Mouse (Mus musculus) megakaryocyte, embryonic 14.5 days (primary cell): Measurements from ENCODE around the gene Tef.

Experiments
- FLI1 ChIP-seq: IDR thresholded peaks from 2 replicates; pipeline ENCODE4 v1.6.1; 2012; ENCODE audit warnings: low read length, inconsistent platforms, mixed read lengths
- GATA1 ChIP-seq: IDR thresholded peaks from 3 replicates; pipeline ENCODE4 v1.6.1; 2012; ENCODE audit warnings: mixed read lengths, low read length, inconsistent platforms, borderline replicate concordance

- no peak for TF ChIP-seq GATA1
- no peak for TF ChIP-seq FLI1
These were observed 36.6 kb upstream of the Tef start for GRCm38 (mm10) chr15:81765651-81766050.
